Mouse (Mus musculus): ENCODE results near the gene Vmn1r169.

Vmn1r169 gene

DNA sequence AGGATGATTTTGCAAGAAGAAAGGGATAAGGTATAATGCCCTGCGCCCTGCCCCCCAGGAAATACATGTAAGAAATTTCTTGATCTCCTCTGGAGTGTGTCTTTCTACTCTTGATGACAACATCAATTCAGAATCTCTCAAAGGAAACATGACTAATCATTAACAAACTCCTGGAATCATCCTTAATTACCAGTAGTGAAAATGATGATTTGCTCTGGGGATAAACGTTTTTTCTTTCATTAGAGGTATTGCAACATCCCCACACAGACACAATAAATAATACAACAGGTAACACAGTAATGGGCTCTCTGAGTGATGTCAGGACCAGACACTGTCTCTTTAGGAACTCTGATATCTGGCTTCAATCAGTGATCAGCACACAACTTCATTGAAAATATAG is at the start of gene Vmn1r169:
TSS of gene Vmn1r169 (plus strand) at position 301 of the 400 bp plus-strand sequence.
- WGBS: 85% methylated on average over 1 of the region's 2 CpGs

GRCm38 (mm10) chr7:23539432-23539831 is 35.9 kb upstream of the Vmn1r169 start, which contains the start of gene Vmn1r168:
Vmn1r168 (plus strand) TSS chr7:23539732.
- no CpG with 5 or more reads among the region's 1 CpGs for WGBS

- WGBS: 27% methylated on average over 1 of the region's 1 CpGs
Observed at GRCm38 (mm10) chr7:23605875-23606274, 30.5 kb downstream of the Vmn1r169 start, which contains the start of gene Vmn1r170. Vmn1r170 (plus strand) TSS chr7:23606175.
